ENCODE assay signal across 9 mouse cellular contexts in the genomic region with DNA sequence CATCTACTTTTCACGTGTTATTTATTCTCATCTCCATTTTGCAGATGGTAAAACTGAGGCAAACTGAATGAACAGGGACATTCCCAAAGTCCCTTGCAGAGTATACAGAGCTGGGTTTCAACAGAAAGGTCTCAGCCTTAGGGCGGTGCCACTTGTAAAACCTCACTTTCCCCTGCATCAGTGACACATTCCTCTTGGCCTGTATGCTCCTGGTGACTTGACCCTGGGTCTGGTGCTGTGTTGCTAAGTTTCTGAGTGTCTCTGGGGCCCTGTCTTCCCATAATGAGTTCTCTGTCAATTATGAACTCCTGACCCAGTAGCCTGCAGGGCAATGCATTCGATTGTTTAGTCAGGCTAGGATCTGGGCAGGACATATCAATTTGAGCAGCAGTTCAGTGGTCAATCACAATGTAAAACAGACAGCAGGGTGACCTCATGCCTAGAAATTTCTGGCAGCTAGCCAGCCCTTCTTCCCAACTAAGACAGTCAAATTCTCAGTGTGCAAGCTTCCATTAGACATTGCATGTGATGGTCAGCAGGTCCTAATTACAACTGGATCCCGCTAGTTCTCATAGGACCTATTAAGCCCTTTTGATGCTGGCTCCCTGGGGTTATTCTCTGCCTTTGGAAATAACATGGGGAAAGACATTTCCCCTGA.
A peak's percentile ranks its signal among the peaks of the same experiment; 100 is the strongest.
DNase-seq lines count a peak whose midpoint lies in the region; ATAC-seq and TF ChIP-seq lines count a peak whose summit lies in the region.
"Had no signal": no experiment of that assay in that cellular context is flagged by ENCODE, and none has a peak within 500 bp of the region (broad histone marks: within the 10 kb centered on the region; RNA-seq: fewer than 3 reads in every experiment).

No protein-coding gene starts in this region.

- H3K4me2 ChIP-seq in lung, embryonic 14.5 days, result no peak overlapping the region
- no peak overlapping the region for H3K4me2 ChIP-seq in forebrain, embryonic 13.5 days
- H3K4me2 ChIP-seq in midbrain, postnatal 0 days (ENCODE audit: low read depth, low read length, poor library complexity, severe bottlenecking), result no peak overlapping the region

- no peak for TF ChIP-seq EP300 in heart, adult 2 months (IDR thresholded peaks at IDR 0.05; ENCODE audit: insufficient read depth, low read depth, low read length)

- peak; percentile 23 for DNase-seq in adrenal gland, adult 2 months
- DNase-seq in adrenal gland, postnatal 4 days (ENCODE audit: low spot score in 2 of 2), result no peak
- peak; percentile 62 for DNase-seq in lung, embryonic 14.5 days
- DNase-seq in lung, postnatal 25 days (ENCODE audit: low spot score), result no peak
- peak; percentile 68 for DNase-seq in midbrain, postnatal 0 days (ENCODE audit: low spot score)
- no peak for DNase-seq in heart, adult 2 months
- DNase-seq in frontal cortex, postnatal 25 days (ENCODE audit: low spot score in 2 of 2), result no peak

- H3K9me3 ChIP-seq in lung, embryonic 14.5 days (ENCODE audit: low read depth, low read length), result no peaks in the 10 kb centered on the region
- H3K9me3 ChIP-seq in forebrain, embryonic 13.5 days (replicated peaks), result no peaks in the 10 kb centered on the region
- no peaks in the 10 kb centered on the region for H3K9me3 ChIP-seq in midbrain, postnatal 0 days (ENCODE audit: low read length)

- TF ChIP-seq CTCF in lung, embryonic 14.5 days (IDR thresholded peaks at IDR 0.05; ENCODE audit: low read depth), result no peak
- no peak for TF ChIP-seq CTCF in midbrain, postnatal 0 days (IDR thresholded peaks at IDR 0.05)
- TF ChIP-seq CTCF in heart, adult 2 months (IDR thresholded peaks at IDR 0.05), result no peak

- peaks cover 10% of the 10 kb centered on the region; the same call in 1 of the 2 replicates for H3K4me1 ChIP-seq in lung, embryonic 14.5 days (ENCODE audit: insufficient read depth)
- peaks cover 4% of the 10 kb centered on the region; the same call in 1 of the 2 replicates for H3K4me1 ChIP-seq in forebrain, embryonic 13.5 days
- no peaks in the 10 kb centered on the region for H3K4me1 ChIP-seq in midbrain, postnatal 0 days (ENCODE audit: insufficient read depth, low read length)
- peaks cover 2% of the 10 kb centered on the region; the same call in 1 of the 2 replicates for H3K4me1 ChIP-seq in heart, adult 2 months (ENCODE audit: control insufficient read depth, insufficient read depth, low read length)

- no peak overlapping the region for H3K27ac ChIP-seq in lung, embryonic 14.5 days (ENCODE audit: low read depth)
- no peak overlapping the region for H3K27ac ChIP-seq in forebrain, embryonic 13.5 days
- no peak overlapping the region for H3K27ac ChIP-seq in midbrain, postnatal 0 days (ENCODE audit: low read depth, low read length)
- no peak overlapping the region for H3K27ac ChIP-seq in heart, adult 2 months
- H3K27ac ChIP-seq: macrophage had no signal

- no peak overlapping the region for H3K9ac ChIP-seq in lung, embryonic 14.5 days
- no peak overlapping the region for H3K9ac ChIP-seq in forebrain, embryonic 13.5 days
- no peak overlapping the region for H3K9ac ChIP-seq in midbrain, postnatal 0 days (replicated peaks; ENCODE audit: low read length, poor library complexity, severe bottlenecking)
- H3K9ac ChIP-seq in heart, adult 2 months (ENCODE audit: low read depth, low read length), result no peak overlapping the region

- intact Hi-C loops in heart, adult 2 months (cut with DNase I), result no loop called here

- no peaks in the 10 kb centered on the region for H3K36me3 ChIP-seq in lung, embryonic 14.5 days (ENCODE audit: insufficient read depth)
- no peaks in the 10 kb centered on the region for H3K36me3 ChIP-seq in forebrain, embryonic 13.5 days (ENCODE audit: poor library complexity, severe bottlenecking)
- no peaks in the 10 kb centered on the region for H3K36me3 ChIP-seq in midbrain, postnatal 0 days (ENCODE audit: insufficient read depth, low read length)
- no peaks in the 10 kb centered on the region; the same call in 1 of the 2 replicates for H3K36me3 ChIP-seq in heart, adult 2 months (ENCODE audit: control insufficient read depth, insufficient read depth, low read length)

- ATAC-seq in lung, embryonic 14.5 days (ENCODE audit: insufficient read depth), result no peak
- peak; percentile 71 for ATAC-seq in forebrain, embryonic 13.5 days
- no peak for ATAC-seq in midbrain, postnatal 0 days (ENCODE audit: low FRiP score)

- 70% methylated on average over 4 of the region's 4 CpGs for WGBS in lung, embryonic 14.5 days
- 52% methylated on average over 4 of the region's 4 CpGs for WGBS in forebrain, embryonic 13.5 days
- 63% methylated on average over 4 of the region's 4 CpGs for WGBS in midbrain, postnatal 0 days
- WGBS in heart, adult 2 months, result 70% methylated on average over 4 of the region's 4 CpGs

- no peaks in the 10 kb centered on the region for H3K79me2 ChIP-seq in heart, adult 2 months (replicated peaks; ENCODE audit: control insufficient read depth, insufficient read depth, low read length)

- no peak for TF ChIP-seq POLR2A in heart, adult 2 months (IDR thresholded peaks at IDR 0.05; ENCODE audit: insufficient read depth, low read depth, low read length)

- no peak overlapping the region for H3K4me3 ChIP-seq in lung, embryonic 14.5 days (ENCODE audit: low read depth, low read length)
- H3K4me3 ChIP-seq in forebrain, embryonic 13.5 days, result no peak overlapping the region
- no peak overlapping the region for H3K4me3 ChIP-seq in midbrain, postnatal 0 days (ENCODE audit: low read depth, low read length)
- H3K4me3 ChIP-seq in heart, adult 2 months, result no peak overlapping the region

- H3K27me3 ChIP-seq in lung, embryonic 14.5 days (ENCODE audit: insufficient read depth, low read length), result no peaks in the 10 kb centered on the region
- H3K27me3 ChIP-seq in forebrain, embryonic 13.5 days, result no peaks in the 10 kb centered on the region
- H3K27me3 ChIP-seq in midbrain, postnatal 0 days (ENCODE audit: insufficient read depth, low read length), result no peaks in the 10 kb centered on the region
- no peaks in the 10 kb centered on the region for H3K27me3 ChIP-seq in heart, adult 2 months (ENCODE audit: control insufficient read depth, insufficient read depth, low read length)

Comparison
In these comparisons a context has a peak if more than half of its experiments do, and no peak if none do; other contexts are left out.
1. DNase-seq: peak in adrenal gland, adult 2 months (single experiment), lung, embryonic 14.5 days (single experiment) and midbrain, postnatal 0 days (single experiment); none in adrenal gland, postnatal 4 days (0 of 2), lung, postnatal 25 days (single experiment), heart, adult 2 months (0 of 2) and frontal cortex, postnatal 25 days (0 of 2).